Mouse (Mus musculus) cortical plate, adult 2 months (tissue): ENCODE measurements around the gene Bbs9.

Experiments
- CTCF ChIP-seq: fragments of 200-500 bp; IDR thresholded peaks from 2 replicates; pipeline ENCODE4 v1.5.1; 2011; ENCODE audit warnings: mild to moderate bottlenecking, control low read depth, low read length; ENCODE audit not compliant: insufficient read depth; ENCODE audit errors: extremely low read depth
- POLR2A ChIP-seq: fragments of 200-500 bp; IDR thresholded peaks from 2 replicates; pipeline ENCODE4 v1.6.1; 2011; ENCODE audit warnings: mild to moderate bottlenecking, low read length, control low read depth; ENCODE audit not compliant: insufficient read depth; ENCODE audit errors: extremely low read depth

DNA sequence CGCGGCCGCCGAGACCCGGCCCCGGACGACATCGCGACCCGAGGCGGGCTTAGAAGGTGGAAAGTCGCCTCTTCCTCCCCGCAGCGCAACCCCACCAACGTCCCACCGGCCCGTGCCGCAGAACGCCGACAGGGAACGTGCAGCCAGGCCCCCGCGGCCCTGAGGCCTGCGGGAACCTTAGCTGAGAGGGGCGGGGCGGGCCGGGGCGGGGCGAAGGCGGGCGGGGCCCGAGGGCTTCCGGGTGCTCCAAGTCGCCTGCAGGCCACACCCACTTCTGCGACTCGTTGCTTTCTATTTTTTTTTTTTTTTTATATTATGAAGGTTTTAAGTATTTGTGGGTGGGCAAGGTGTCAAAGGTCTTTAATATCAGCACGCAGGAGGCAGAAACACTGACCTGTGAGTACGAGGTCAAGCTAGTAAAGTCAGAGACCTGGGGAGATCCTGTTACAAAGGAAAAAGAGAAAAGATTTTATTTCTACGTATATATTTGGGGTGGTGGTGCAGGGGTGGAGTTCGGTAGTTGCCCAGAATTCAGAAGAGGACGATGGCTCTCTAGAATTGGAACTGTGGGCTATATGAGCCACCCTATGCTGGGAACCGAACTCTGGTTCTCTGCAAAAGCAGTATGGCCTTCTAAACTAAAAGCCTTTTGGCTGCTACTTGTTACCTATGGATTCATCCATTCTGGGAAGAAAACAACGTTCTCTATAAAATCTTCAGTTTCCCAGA lies 7.2 kb upstream of the Bbs9 start:
- TF ChIP-seq CTCF (no peak), POLR2A (peak; percentile 68; the same call in 1 of the 2 replicates)
